Mouse (Mus musculus) limb, embryonic 14.5 days (tissue): ENCODE data around the gene Tmem50a. TPM values are rescaled to one million over a fixed set of nuclear protein-coding genes. Genes with fewer than 3 reads are reported as not detected.

Experiments
- ATAC-seq: fragments of 200-750 bp; cut with Nextera tagmentation; 2 replicates; pipeline ENCODE4 v1.8.0; 2017; ENCODE audit warnings: low read depth, moderate number of reproducible peaks, moderate TSS enrichment; ENCODE audit not compliant: low FRiP score
- DNase-seq: peaks from one replicate; pipeline ENCODE4 v3.0.0-alpha.2; 2015; ENCODE audit warnings: low spot score
- H3K27ac ChIP-seq: fragments of 300-500 bp; sonication (generic); replicated peaks from 2 replicates; pipeline ENCODE4 v1.5.1; 2014; ENCODE audit warnings: low read depth, mild to moderate bottlenecking, low read length, moderate library complexity, mixed read lengths
- H3K27me3 ChIP-seq: fragments of 300-500 bp; sonication (generic); 2 replicates; pipeline ENCODE4 v1.6.1; 2014; ENCODE audit warnings: low read length, mixed read lengths; ENCODE audit not compliant: control insufficient read depth, insufficient read depth
- H3K36me3 ChIP-seq: fragments of 300-500 bp; sonication (generic); 2 replicates; pipeline ENCODE4 v1.6.1; 2014; ENCODE audit warnings: mild to moderate bottlenecking, low read length, moderate library complexity, mixed read lengths; ENCODE audit not compliant: control insufficient read depth, insufficient read depth
- H3K4me1 ChIP-seq: fragments of 300-500 bp; sonication (generic); 2 replicates; pipeline ENCODE4 v1.6.1; 2014; ENCODE audit warnings: antibody characterized with exemption, low read length, mixed read lengths; ENCODE audit not compliant: control insufficient read depth, insufficient read depth
- H3K4me2 ChIP-seq: fragments of 300-500 bp; sonication (generic); replicated peaks from 2 replicates; pipeline ENCODE4 v1.6.1; 2014; ENCODE audit warnings: low read depth, mild to moderate bottlenecking, low read length, moderate library complexity; ENCODE audit not compliant: severe bottlenecking
- H3K4me3 ChIP-seq: fragments of 300-500 bp; sonication (generic); replicated peaks from 2 replicates; pipeline ENCODE4 v1.5.1; 2014; ENCODE audit warnings: low read length
- H3K9ac ChIP-seq: fragments of 300-500 bp; sonication (generic); 2 replicates; pipeline ENCODE4 v1.6.1; 2014; ENCODE audit warnings: mild to moderate bottlenecking, low read depth, low read length, moderate library complexity; ENCODE audit not compliant: severe bottlenecking
- H3K9me3 ChIP-seq: fragments of 300-500 bp; sonication (generic); 2 replicates; pipeline ENCODE4 v1.6.1; 2016; ENCODE audit warnings: low read length; ENCODE audit not compliant: control insufficient read depth
- POLR2A ChIP-seq: fragments of 200-500 bp; IDR thresholded peaks from 2 replicates; pipeline ENCODE4 v1.8.0; 2012; ENCODE audit warnings: inconsistent platforms, mild to moderate bottlenecking, moderate library complexity, borderline replicate concordance; ENCODE audit not compliant: insufficient read depth, insufficient read length; ENCODE audit errors: extremely low read depth
- WGBS: fragments of 180-500 bp; shearing (Covaris S2); extraction: QIAGEN DNeasy Blood & Tissue Kit; methylation state at CpG from one replicate; pipeline ENCODE4 v1.1.7; 2014; 5-methylcytosine and 5-hydroxymethylcytosine counted together
- polyA plus RNA-seq, 2 experiments: library from polyadenylated mRNA; depleted of rRNA in 1 of 2; stranded (reverse) in 1 of 2; unstranded in 1 of 2; fragments of >200 nt; fragmentation: Nextera tagmentation in 1 of 2; extraction: Ambion mirVana in 1 of 2; gene quantifications; 2 replicates each; pipeline versions ENCODE4 v1.2.1 to v1.2.3; 2012 to 2014

The Tmem50a gene
- polyA plus RNA-seq, 2 experiments: 119 to 166 TPM

GRCm38 (mm10) chr4:134850551-134850950 lies 64.3 kb downstream of the Tmem50a start:
- H3K36me3 ChIP-seq: no peaks in the 10 kb centered on the region
- no peak for TF ChIP-seq POLR2A
- 71% methylated on average over 4 of the region's 4 CpGs for WGBS
- peaks cover 22% of the 10 kb centered on the region for H3K4me1 ChIP-seq
- no peak overlapping the region for H3K4me2 ChIP-seq
- H3K27me3 ChIP-seq: no peaks in the 10 kb centered on the region
- H3K9me3 ChIP-seq: no peaks in the 10 kb centered on the region
- H3K4me3 ChIP-seq: no peak overlapping the region
- no peak overlapping the region for H3K27ac ChIP-seq
- H3K9ac ChIP-seq: no peak overlapping the region
- DNase-seq: no peak
- ATAC-seq: no peak

Other genes starting within 250 kb of the Tmem50a start
- 9.1 and 10.6 TPM in 2 replicates for gene Man1c1, start 210.7 kb downstream of the Tmem50a start, polyA plus RNA-seq (2012; rRNA removed)
- gene Man1c1, start 210.7 kb downstream of the Tmem50a start, polyA plus RNA-seq (2014; fragmentation: Nextera tagmentation; extraction: Ambion mirVana): 5.1 and 5.9 TPM in 2 replicates
- gene Ldlrap1, start 147.0 kb downstream of the Tmem50a start, polyA plus RNA-seq (2012; rRNA removed): 18.0 and 22.0 TPM in 2 replicates
- 25.1 and 27.9 TPM in 2 replicates for gene Ldlrap1, start 147.0 kb downstream of the Tmem50a start, polyA plus RNA-seq (2014; fragmentation: Nextera tagmentation; extraction: Ambion mirVana)
- gene Maco1, start 61.7 kb downstream of the Tmem50a start, polyA plus RNA-seq (2012; rRNA removed): 26.1 and 29.5 TPM in 2 replicates
- gene Maco1, start 61.7 kb downstream of the Tmem50a start, polyA plus RNA-seq (2014; fragmentation: Nextera tagmentation; extraction: Ambion mirVana): 40.4 and 47.1 TPM in 2 replicates
- 3.3 and 3.6 TPM in 2 replicates for gene Rhd, start 50.5 kb downstream of the Tmem50a start, polyA plus RNA-seq (2012; rRNA removed)
- 3.6 and 4.1 TPM in 2 replicates for gene Rhd, start 50.5 kb downstream of the Tmem50a start, polyA plus RNA-seq (2014; fragmentation: Nextera tagmentation; extraction: Ambion mirVana)
- gene Rsrp1, start 8.6 kb upstream of the Tmem50a start, polyA plus RNA-seq (2012; rRNA removed): 627 and 690 TPM in 2 replicates
- 416 and 463 TPM in 2 replicates for gene Rsrp1, start 8.6 kb upstream of the Tmem50a start, polyA plus RNA-seq (2014; fragmentation: Nextera tagmentation; extraction: Ambion mirVana)
- 41.4 and 64.5 TPM in 2 replicates for gene Syf2, start 15.9 kb upstream of the Tmem50a start, polyA plus RNA-seq (2012; rRNA removed)
- gene Syf2, start 15.9 kb upstream of the Tmem50a start, polyA plus RNA-seq (2014; fragmentation: Nextera tagmentation; extraction: Ambion mirVana): 64.3 and 69.1 TPM in 2 replicates
- gene Runx3, start 205.6 kb upstream of the Tmem50a start, polyA plus RNA-seq (2012; rRNA removed): 11.1 and 18.3 TPM in 2 replicates
- 6.3 and 7.7 TPM in 2 replicates for gene Runx3, start 205.6 kb upstream of the Tmem50a start, polyA plus RNA-seq (2014; fragmentation: Nextera tagmentation; extraction: Ambion mirVana)